Mouse (Mus musculus) heart, postnatal 14 days (tissue): Measurements from ENCODE around the gene Arid5b. TPM values are rescaled to one million over a fixed set of nuclear protein-coding genes. Genes with fewer than 3 reads are reported as not detected.

Source experiments
- DNase-seq, 2 experiments: peaks; one replicate each; pipeline ENCODE4 v3.0.0; 2021 to 2022
- intact Hi-C: fragments of 180-260 bp; cut with DNase I; formaldehyde crosslinking; loops from one replicate; pipeline ENCODE4 v1.15.1; 2025
- long read RNA-seq, 2 experiments: library from polyadenylated mRNA; stranded (forward); transcript quantifications; one replicate each; pipeline ENCODE4 v2.0.0; 2021
- total RNA-seq, 2 experiments: library from RNA; stranded (reverse); gene quantifications; 2 replicates each; pipeline ENCODE4 v1.2.3; 2021

Gene Arid5b
- 10 to 100 TPM; 25.6 to 26.0 TPM for total RNA-seq
- long read RNA-seq, experiment 1, partial matches to known transcripts, result 0 of 1 reads
- long read RNA-seq, experiment 1, other reads (novel, unspliced or antisense), result 1 of 1 reads
- long read RNA-seq, experiment 2, partial matches to known transcripts, result 0 of 3 reads
- long read RNA-seq, experiment 2, other reads (novel, unspliced or antisense), result 3 of 3 reads

- intact Hi-C loops, result loop anchor here (5.0 kb wide), 1 partner anchor 186 kb away; no protein-coding TSS in a partner anchor
- DNase-seq, result peak; percentile 43 to 64
These were observed at the start of gene Arid5b for GRCm38 (mm10) chr10:68278632-68279361. Gene Arid5b, minus strand, starts transcription at chr10:68278740.

- intact Hi-C loops, result no loop called here
- DNase-seq, result no peak
These were observed 46.8 kb upstream of the Arid5b start for GRCm38 (mm10) chr10:68325378-68325777.

- DNase-seq, result no peak
- intact Hi-C loops, result no loop called here
These were observed 45.5 kb upstream of the Arid5b start for GRCm38 (mm10) chr10:68324061-68324460.

GRCm38 (mm10) chr10:68323167-68323566, 44.6 kb upstream of the Arid5b start:
- intact Hi-C loops, result no loop called here
- no peak for DNase-seq

- DNase-seq, result no peak
- intact Hi-C loops, result no loop called here
These were observed 42.4 kb upstream of the Arid5b start for GRCm38 (mm10) chr10:68320986-68321385.

GRCm38 (mm10) chr10:68320496-68320895, 42.0 kb upstream of the Arid5b start:
- intact Hi-C loops, result no loop called here
- no peak for DNase-seq

- peak; percentile 3 to 18 for DNase-seq
- intact Hi-C loops, result no loop called here
These were observed 40.9 kb upstream of the Arid5b start for GRCm38 (mm10) chr10:68319438-68319837.

GRCm38 (mm10) chr10:68318438-68318979, 40.0 kb upstream of the Arid5b start:
- peak; percentile 10 to 25 for DNase-seq

GRCm38 (mm10) chr10:68312734-68313133, 34.2 kb upstream of the Arid5b start:
- intact Hi-C loops, result no loop called here
- no peak for DNase-seq

More at GRCm38 (mm10) chr10:68318438-68318979, 40.0 kb upstream of the Arid5b start:
- intact Hi-C loops, result no loop called here

GRCm38 (mm10) chr10:68301013-68301412, 22.5 kb upstream of the Arid5b start:
- DNase-seq, result no peak
- intact Hi-C loops, result no loop called here

GRCm38 (mm10) chr10:68289465-68289864, 10.9 kb upstream of the Arid5b start:
- no peak for DNase-seq
- intact Hi-C loops, result no loop called here

GRCm38 (mm10) chr10:68282466-68283391, 4.2 kb upstream of the Arid5b start:
- intact Hi-C loops, result loop anchor here (2.0 to 5.0 kb wide), 6 partner anchors 45 to 410 kb away; no protein-coding TSS in a partner anchor

GRCm38 (mm10) chr10:68281775-68282106, 3.2 kb upstream of the Arid5b start:
- no peak for DNase-seq
- intact Hi-C loops, result loop anchor here (2.0 to 5.0 kb wide), 7 partner anchors 44 to 409 kb away; no protein-coding TSS in a partner anchor

More at GRCm38 (mm10) chr10:68282466-68283391, 4.2 kb upstream of the Arid5b start:
- DNase-seq, result peak; percentile 81 to 87

GRCm38 (mm10) chr10:68281076-68281774, 2.7 kb upstream of the Arid5b start:
- no peak for DNase-seq
- intact Hi-C loops, result loop anchor here (2.0 to 5.0 kb wide), 6 partner anchors 44 to 409 kb away; no protein-coding TSS in a partner anchor

- intact Hi-C loops, result loop anchor here (2.0 to 5.0 kb wide), 7 partner anchors 43 to 408 kb away; no protein-coding TSS in a partner anchor
These were observed 1.3 kb upstream of the Arid5b start for GRCm38 (mm10) chr10:68279516-68280501.

GRCm38 (mm10) chr10:68277671-68278151, 829 bp downstream of the Arid5b start:
- intact Hi-C loops, result loop anchor here (5.0 kb wide), 1 partner anchor 185 kb away; no protein-coding TSS in a partner anchor
- peak; percentile 41 to 49 for DNase-seq

More at GRCm38 (mm10) chr10:68279516-68280501, 1.3 kb upstream of the Arid5b start:
- DNase-seq, result peak; percentile 75 to 79

GRCm38 (mm10) chr10:68276976-68277441, 1.5 kb downstream of the Arid5b start:
- intact Hi-C loops, result loop anchor here (5.0 kb wide), 1 partner anchor 185 kb away; no protein-coding TSS in a partner anchor
- DNase-seq, result peak; percentile 62 to 66
